Mouse (Mus musculus) limb, embryonic 11.5 days (tissue): ENCODE results near the gene Gse1. TPM values are rescaled to one million over a fixed set of nuclear protein-coding genes. Genes with fewer than 3 reads are reported as not detected.

Experiments
- ATAC-seq: fragments of 200-750 bp; cut with Nextera tagmentation; 2 replicates; pipeline ENCODE4 v1.8.0; 2017; ENCODE audit warnings: low read depth; ENCODE audit not compliant: insufficient number of reproducible peaks, low FRiP score, low TSS enrichment
- DNase-seq: peaks from one replicate; pipeline ENCODE4 v3.0.0-alpha.2; 2015; ENCODE audit warnings: low spot score
- H3K27ac ChIP-seq: fragments of 300-500 bp; sonication (generic); replicated peaks from 2 replicates; pipeline ENCODE4 v1.5.1; 2014; ENCODE audit warnings: low read depth, mild to moderate bottlenecking, low read length
- H3K27me3 ChIP-seq: fragments of 300-500 bp; sonication (generic); 2 replicates; pipeline ENCODE4 v1.6.1; 2014; ENCODE audit warnings: mild to moderate bottlenecking, low read length, mixed read lengths; ENCODE audit not compliant: control insufficient read depth, insufficient read depth
- H3K36me3 ChIP-seq: fragments of 300-500 bp; sonication (generic); 2 replicates; pipeline ENCODE4 v1.6.1; 2014; ENCODE audit warnings: mild to moderate bottlenecking, low read length, moderate library complexity, mixed read lengths; ENCODE audit not compliant: control insufficient read depth, insufficient read depth
- H3K4me1 ChIP-seq: fragments of 300-500 bp; sonication (generic); 2 replicates; pipeline ENCODE4 v1.6.1; 2014; ENCODE audit warnings: low read length, mixed read lengths; ENCODE audit not compliant: control insufficient read depth, insufficient read depth
- H3K4me2 ChIP-seq: fragments of 300-500 bp; sonication (generic); 2 replicates; pipeline ENCODE4 v1.6.1; 2014; ENCODE audit warnings: low read depth, mild to moderate bottlenecking, moderate library complexity; ENCODE audit not compliant: severe bottlenecking
- H3K4me3 ChIP-seq: fragments of 300-500 bp; sonication (generic); 2 replicates; pipeline ENCODE4 v1.5.1; 2014; ENCODE audit warnings: low read depth, low read length
- H3K9ac ChIP-seq: fragments of 300-500 bp; sonication (generic); 2 replicates; pipeline ENCODE4 v1.6.1; 2014; ENCODE audit warnings: mild to moderate bottlenecking, low read length
- H3K9me3 ChIP-seq: fragments of 300-500 bp; sonication (generic); 2 replicates; pipeline ENCODE4 v1.6.1; 2016; ENCODE audit warnings: low read length; ENCODE audit not compliant: control insufficient read depth
- WGBS: fragments of 180-500 bp; shearing (Covaris S2); extraction: QIAGEN DNeasy Blood & Tissue Kit; methylation state at CpG from one replicate; pipeline ENCODE4 v1.1.7; 2014; 5-methylcytosine and 5-hydroxymethylcytosine counted together
- polyA plus RNA-seq: library from polyadenylated mRNA; unstranded; fragments of >200 nt; fragmentation: Nextera tagmentation; extraction: Ambion mirVana; gene quantifications from 2 replicates; pipeline ENCODE4 v1.2.1, GENCODE M21; 2014

The Gse1 gene
- polyA plus RNA-seq, 1 experiment from 2014 or later, result 6.6 TPM

DNA sequence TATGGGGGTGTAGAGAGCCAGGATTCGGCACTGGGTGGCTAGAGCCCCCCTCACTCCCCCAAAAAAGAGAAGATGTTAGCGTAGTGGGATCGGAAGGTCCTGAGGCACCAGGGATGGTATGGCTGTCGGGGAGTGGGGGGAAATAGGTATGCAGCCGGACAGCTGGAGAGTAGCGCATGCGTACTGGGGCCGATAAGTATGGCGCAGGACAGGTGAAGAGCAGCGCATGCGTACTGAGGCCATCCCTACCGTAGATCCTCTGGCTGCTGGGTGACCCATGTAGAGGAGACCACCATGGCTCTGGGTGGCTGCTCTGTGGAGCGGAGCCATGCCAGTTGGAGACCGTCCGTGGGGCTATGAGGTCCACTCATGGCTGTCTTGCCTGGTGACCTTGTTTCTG, 268.2 kb downstream of the Gse1 start:
- ATAC-seq, result no peak
- Histone ChIP-seq H3K27me3 (no peaks in the 10 kb centered on the region), H3K27ac (no peak overlapping the region), H3K4me3 (no peak overlapping the region), H3K9ac (no peak overlapping the region), H3K9me3 (no peaks in the 10 kb centered on the region), H3K36me3 (no peaks in the 10 kb centered on the region), H3K4me2 (no peak overlapping the region), H3K4me1 (peaks cover 69% of the 10 kb centered on the region)
- no peak for DNase-seq
- 97% methylated on average over 15 of the region's 15 CpGs for WGBS

DNA sequence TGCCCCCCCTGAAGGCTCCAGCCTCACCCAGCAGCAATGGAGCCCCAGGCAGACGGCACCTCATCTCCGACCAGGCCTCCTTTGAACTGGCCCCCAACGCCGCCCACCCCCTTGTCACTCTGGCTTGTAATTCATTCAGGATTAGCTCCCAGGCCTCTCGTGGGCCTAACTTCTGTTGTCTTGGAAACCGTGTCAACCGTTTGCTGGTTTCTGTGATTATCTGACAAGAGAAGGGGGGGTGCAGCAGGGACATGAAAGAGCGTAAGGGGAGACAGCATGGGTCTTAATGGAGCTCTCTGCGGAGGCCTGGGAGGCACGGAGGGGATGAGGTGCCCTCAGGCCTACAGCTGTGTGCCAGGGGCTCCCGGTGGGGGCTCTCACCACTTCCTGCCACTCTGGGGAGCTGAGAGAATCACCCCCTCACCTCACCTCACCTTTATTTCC, 269.3 kb downstream of the Gse1 start:
- Histone ChIP-seq H3K9me3 (no peaks in the 10 kb centered on the region), H3K4me1 (peaks cover 62% of the 10 kb centered on the region), H3K9ac (peak overlapping the region; percentile 22; the same call in 1 of the 2 replicates), H3K4me3 (no peak overlapping the region), H3K27me3 (no peaks in the 10 kb centered on the region), H3K4me2 (no peak overlapping the region), H3K27ac (no peak overlapping the region), H3K36me3 (no peaks in the 10 kb centered on the region)
- DNase-seq (no peak), ATAC-seq (no peak)
- 6% methylated on average over 11 of the region's 11 CpGs for WGBS

DNA sequence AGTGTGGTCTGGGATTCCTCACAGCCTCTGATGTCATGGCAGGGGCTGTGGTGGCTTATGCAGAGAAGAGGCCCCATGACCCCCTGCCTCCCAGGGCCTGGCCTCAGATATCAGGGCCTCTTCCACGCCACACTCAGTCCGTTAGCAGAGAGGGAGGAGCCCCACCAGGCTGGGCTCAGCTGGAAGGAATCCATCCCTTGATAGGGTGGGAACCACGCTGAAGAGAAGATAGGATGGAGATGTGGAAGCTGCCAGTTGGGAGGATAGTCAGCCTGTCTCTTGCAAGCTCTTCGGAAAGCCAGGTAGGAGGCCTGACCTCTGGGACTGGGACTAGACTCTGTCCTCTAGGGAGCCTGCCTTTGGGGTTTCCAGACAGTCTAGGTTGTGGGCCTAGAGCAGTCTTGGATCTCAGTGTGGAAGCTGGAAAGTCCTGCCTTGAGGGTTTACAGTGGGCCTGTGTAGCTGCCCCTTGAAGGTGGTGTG, 270.1 kb downstream of the Gse1 start:
- no peak overlapping the region for H3K4me3 ChIP-seq
- WGBS, result 16% methylated on average over 4 of the region's 4 CpGs

GRCm38 (mm10) chr8:120498926-120499605, 270.8 kb downstream of the Gse1 start:
- Histone ChIP-seq H3K4me2 (peak overlapping the region; percentile 27; the same call in 1 of the 2 replicates), H3K4me1 (peaks cover 61% of the 10 kb centered on the region), H3K27ac (no peak overlapping the region), H3K9ac (no peak overlapping the region; the same call in 1 of the 2 replicates), H3K4me3 (no peak overlapping the region), H3K27me3 (no peaks in the 10 kb centered on the region), H3K36me3 (no peaks in the 10 kb centered on the region), H3K9me3 (no peaks in the 10 kb centered on the region)
- whole genome bisulfite sequencing, result 17% methylated on average over 9 of the region's 9 CpGs
- no peak for ATAC-seq
- DNase-seq, result no peak

More for the DNA sequence above, 270.1 kb downstream of the Gse1 start:
- Histone ChIP-seq H3K27me3 (no peaks in the 10 kb centered on the region), H3K9ac (peak overlapping the region; percentile 22; the same call in 1 of the 2 replicates), H3K36me3 (no peaks in the 10 kb centered on the region), H3K4me1 (peaks cover 62% of the 10 kb centered on the region), H3K4me2 (peak overlapping the region; percentile 27; the same call in 1 of the 2 replicates), H3K27ac (no peak overlapping the region; the same call in 1 of the 2 replicates), H3K9me3 (no peaks in the 10 kb centered on the region)
- DNase-seq (no peak), ATAC-seq (no peak)

DNA sequence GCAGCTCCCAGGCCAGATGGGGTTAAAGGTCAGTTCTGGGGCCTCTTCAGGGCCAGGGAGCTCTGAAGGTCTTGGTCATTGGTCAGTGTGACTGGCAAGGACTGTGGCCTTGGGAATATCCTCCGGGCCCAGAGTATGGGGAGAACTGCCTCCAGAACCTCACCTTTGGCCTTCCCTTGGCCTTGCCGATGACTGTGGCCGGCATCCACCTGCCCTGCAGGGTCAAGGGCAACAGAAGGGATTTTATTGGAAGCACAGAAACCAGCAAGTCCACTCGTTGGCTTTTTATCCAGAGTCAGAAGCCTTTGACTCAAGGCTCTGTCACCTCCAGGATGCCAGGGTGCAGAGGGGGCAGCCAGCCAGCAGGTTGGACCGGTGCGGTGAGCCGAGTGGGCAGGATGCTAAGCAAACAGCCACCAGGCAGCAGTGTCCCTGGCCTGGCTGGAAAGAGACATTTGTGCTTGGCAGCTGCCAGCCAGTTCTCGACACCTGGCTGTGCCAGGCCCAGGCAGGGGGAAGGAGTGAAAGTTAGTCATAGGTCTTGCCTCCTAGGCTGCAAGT, 272.5 kb downstream of the Gse1 start:
- H3K27ac ChIP-seq, result no peak overlapping the region
- no peak overlapping the region for H3K9ac ChIP-seq
- 74% methylated on average over 8 of the region's 8 CpGs for WGBS
- H3K36me3 ChIP-seq, result no peaks in the 10 kb centered on the region
- no peak overlapping the region for H3K4me2 ChIP-seq
- H3K27me3 ChIP-seq, result no peaks in the 10 kb centered on the region
- no peak overlapping the region for H3K4me3 ChIP-seq
- H3K9me3 ChIP-seq, result no peaks in the 10 kb centered on the region
- peaks cover 64% of the 10 kb centered on the region for H3K4me1 ChIP-seq
- ATAC-seq (no peak), DNase-seq (no peak)

DNA sequence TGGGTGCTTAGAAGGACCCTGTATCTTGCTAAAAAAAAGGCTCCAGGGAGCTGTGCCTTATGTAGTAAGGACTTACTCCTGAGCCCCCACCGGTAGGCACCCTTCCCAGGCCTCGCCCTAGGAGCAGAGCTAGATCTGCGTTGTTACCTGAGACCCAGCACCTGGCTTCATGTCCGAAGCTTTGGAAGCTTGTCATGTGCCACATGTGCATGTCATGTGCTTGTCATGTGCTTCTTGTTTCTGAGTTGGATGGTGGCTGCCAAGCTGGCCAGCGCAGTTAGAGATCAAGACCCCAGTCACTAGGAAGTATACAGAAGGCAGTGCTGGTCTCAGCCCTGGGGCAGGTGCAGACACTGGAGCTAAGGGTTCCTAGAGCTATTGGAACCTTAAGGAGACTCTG, 273.2 kb downstream of the Gse1 start:
- Histone ChIP-seq H3K27ac (no peak overlapping the region), H3K4me2 (no peak overlapping the region), H3K36me3 (no peaks in the 10 kb centered on the region), H3K27me3 (no peaks in the 10 kb centered on the region), H3K4me3 (no peak overlapping the region), H3K9me3 (no peaks in the 10 kb centered on the region), H3K4me1 (peaks cover 70% of the 10 kb centered on the region), H3K9ac (no peak overlapping the region)
- ATAC-seq (no peak), DNase-seq (no peak)
- WGBS, result 84% methylated on average over 5 of the region's 5 CpGs

DNA sequence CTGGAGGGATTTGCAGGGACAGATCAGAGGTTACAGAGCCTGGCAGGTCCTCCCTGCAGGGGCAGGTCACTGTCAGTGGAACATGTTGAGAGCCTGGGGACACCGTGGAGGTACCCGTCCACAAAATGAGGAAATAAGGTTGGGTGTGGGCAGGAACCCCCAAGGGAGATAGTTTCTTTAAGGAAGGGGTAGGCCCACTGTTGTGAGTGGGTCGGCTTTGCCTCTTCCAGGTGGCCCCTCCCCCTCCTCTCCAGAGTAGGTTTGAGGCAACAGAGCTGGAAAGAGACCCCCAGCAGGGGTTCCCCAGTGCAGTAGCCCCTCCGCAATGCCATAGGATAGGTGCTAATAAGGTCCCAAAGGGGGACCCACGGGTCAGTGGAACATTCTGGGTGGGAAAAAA, 274.2 kb downstream of the Gse1 start:
- no peak overlapping the region for H3K9ac ChIP-seq
- ATAC-seq, result no peak
- H3K4me3 ChIP-seq, result no peak overlapping the region
- H3K27ac ChIP-seq, result no peak overlapping the region
- no peaks in the 10 kb centered on the region for H3K27me3 ChIP-seq
- no peak overlapping the region for H3K4me2 ChIP-seq
- H3K9me3 ChIP-seq, result no peaks in the 10 kb centered on the region
- WGBS, result 61% methylated on average over 5 of the region's 5 CpGs
- no peaks in the 10 kb centered on the region for H3K36me3 ChIP-seq
- H3K4me1 ChIP-seq, result peaks cover 69% of the 10 kb centered on the region
- no peak for DNase-seq

GRCm38 (mm10) chr8:120504251-120505081, 276.2 kb downstream of the Gse1 start:
- no peaks in the 10 kb centered on the region for H3K9me3 ChIP-seq
- peak overlapping the region; percentile 73 for H3K27ac ChIP-seq
- peaks cover 69% of the 10 kb centered on the region for H3K4me1 ChIP-seq
- ATAC-seq, result no peak
- H3K4me3 ChIP-seq, result peak overlapping the region; percentile 10; the same call in 1 of the 2 replicates
- 5% methylated on average over 18 of the region's 20 CpGs for WGBS
- peak overlapping the region; percentile 48 for H3K4me2 ChIP-seq
- H3K36me3 ChIP-seq, result no peaks in the 10 kb centered on the region
- no peaks in the 10 kb centered on the region for H3K27me3 ChIP-seq
- H3K9ac ChIP-seq, result no peak overlapping the region
- DNase-seq, result peak; percentile 44
